Comparison of ENCODE assay signal across 15 mouse cellular contexts in genomic region chr17:88142003-88142402, GRCm38 (mm10).
DNase-seq lines count a peak whose midpoint lies in the region; ATAC-seq and TF ChIP-seq lines count a peak whose summit lies in the region.
"Had no signal": no experiment of that assay in that cellular context is flagged by ENCODE, and none has a peak within 500 bp of the region (broad histone marks: within the 10 kb centered on the region; RNA-seq: fewer than 3 reads in every experiment).

No protein-coding gene starts in this region.

- no peaks in the 10 kb centered on the region for H3K36me3 ChIP-seq in heart, embryonic 14.5 days (ENCODE audit: control insufficient read depth, insufficient read depth, low read length)
- H3K36me3 ChIP-seq in heart, adult 2 months (ENCODE audit: control insufficient read depth, insufficient read depth, low read length) = no peaks in the 10 kb centered on the region
- no peaks in the 10 kb centered on the region for H3K36me3 ChIP-seq in E14TG2a.4 (ENCODE audit: insufficient read depth, low read length)
- H3K36me3 ChIP-seq in embryonic facial prominence, embryonic 13.5 days = no peaks in the 10 kb centered on the region
- H3K36me3 ChIP-seq in limb, embryonic 14.5 days (ENCODE audit: control insufficient read depth, insufficient read depth, low read length) = no peaks in the 10 kb centered on the region
- H3K36me3 ChIP-seq in midbrain, embryonic 16.5 days (ENCODE audit: control insufficient read depth, insufficient read depth, low read length) = no peaks in the 10 kb centered on the region
- H3K36me3 ChIP-seq: hindbrain, embryonic 12.5 days had no signal

- no peak overlapping the region for H3K9ac ChIP-seq in heart, embryonic 14.5 days (ENCODE audit: low read length)
- H3K9ac ChIP-seq in heart, adult 2 months (ENCODE audit: low read depth, low read length) = no peak overlapping the region
- H3K9ac ChIP-seq in embryonic facial prominence, embryonic 13.5 days = no peak overlapping the region
- H3K9ac ChIP-seq in limb, embryonic 14.5 days (ENCODE audit: low read depth, low read length, severe bottlenecking) = no peak overlapping the region
- H3K9ac ChIP-seq in midbrain, embryonic 16.5 days (ENCODE audit: low read depth, low read length) = no peak overlapping the region
- H3K9ac ChIP-seq: hindbrain, embryonic 12.5 days had no signal

- H3K4me3 ChIP-seq in heart, embryonic 14.5 days (ENCODE audit: control insufficient read depth in 1 of 2, insufficient read depth in 1 of 2, low read depth in 1 of 2, low read length in 2 of 2) = no peak overlapping the region
- no peak overlapping the region for H3K4me3 ChIP-seq in heart, adult 2 months
- peak overlapping the region; percentile 39 for H3K4me3 ChIP-seq in E14TG2a.4 (replicated peaks; ENCODE audit: low read length)
- H3K4me3 ChIP-seq in embryonic facial prominence, embryonic 13.5 days = peak overlapping the region; percentile 21
- peak overlapping the region; percentile 8; the same call in 1 of the 2 replicates for H3K4me3 ChIP-seq in limb, embryonic 14.5 days (replicated peaks; ENCODE audit: low read length)
- no peak overlapping the region for H3K4me3 ChIP-seq in midbrain, embryonic 16.5 days (ENCODE audit: low read depth, low read length)
- H3K4me3 ChIP-seq: gastrocnemius, adult 2 months; hindbrain, embryonic 12.5 days had no signal

- H3K27me3 ChIP-seq in heart, embryonic 14.5 days (ENCODE audit: control insufficient read depth, insufficient read depth, low read length) = no peaks in the 10 kb centered on the region
- H3K27me3 ChIP-seq in heart, adult 2 months (ENCODE audit: control insufficient read depth, insufficient read depth, low read length) = no peaks in the 10 kb centered on the region
- peaks cover 14% of the 10 kb centered on the region for H3K27me3 ChIP-seq in E14TG2a.4 (ENCODE audit: insufficient read depth, low read length)
- H3K27me3 ChIP-seq in embryonic facial prominence, embryonic 13.5 days = no peaks in the 10 kb centered on the region
- H3K27me3 ChIP-seq in limb, embryonic 14.5 days (ENCODE audit: control insufficient read depth, insufficient read depth, low read length) = no peaks in the 10 kb centered on the region
- no peaks in the 10 kb centered on the region for H3K27me3 ChIP-seq in midbrain, embryonic 16.5 days (ENCODE audit: control insufficient read depth, insufficient read depth, low read depth, low read length)
- H3K27me3 ChIP-seq: hindbrain, embryonic 12.5 days had no signal

- ATAC-seq in heart, embryonic 14.5 days (ENCODE audit: insufficient number of reproducible peaks, insufficient read depth, low FRiP score, low read depth) = no peak
- no peak for ATAC-seq in embryonic facial prominence, embryonic 13.5 days (ENCODE audit: insufficient number of reproducible peaks, insufficient read depth, low FRiP score, low TSS enrichment, low read depth)
- no peak for ATAC-seq in limb, embryonic 14.5 days (ENCODE audit: low FRiP score, low read depth)
- no peak for ATAC-seq in midbrain, embryonic 16.5 days

- no peak for TF ChIP-seq CTCF in heart, adult 2 months (IDR thresholded peaks at IDR 0.05)
- no peak for TF ChIP-seq CTCF in E14TG2a.4 (conservative IDR thresholded peaks at IDR 0.05; ENCODE audit: low read length)

- 45% methylated on average over 8 of the region's 8 CpGs for WGBS in heart, embryonic 14.5 days
- WGBS in heart, adult 2 months = 60% methylated on average over 8 of the region's 8 CpGs
- WGBS in embryonic facial prominence, embryonic 13.5 days = 19% methylated on average over 8 of the region's 8 CpGs
- 29% methylated on average over 8 of the region's 8 CpGs for WGBS in limb, embryonic 14.5 days
- 57% methylated on average over 8 of the region's 8 CpGs for WGBS in midbrain, embryonic 16.5 days

- no peaks in the 10 kb centered on the region for H3K4me1 ChIP-seq in heart, embryonic 14.5 days (ENCODE audit: control insufficient read depth in 2 of 2, insufficient read depth in 2 of 2, low read length in 2 of 2)
- H3K4me1 ChIP-seq in heart, adult 2 months (ENCODE audit: control insufficient read depth, insufficient read depth, low read length) = no peaks in the 10 kb centered on the region
- H3K4me1 ChIP-seq in E14TG2a.4 (replicated peaks; ENCODE audit: low read depth, low read length) = peaks cover 17% of the 10 kb centered on the region
- peaks cover 18% of the 10 kb centered on the region for H3K4me1 ChIP-seq in embryonic facial prominence, embryonic 13.5 days
- 0 out of 2 replicates have a peak, but pooled peaks cover 3% of the 10 kb centered on the region for H3K4me1 ChIP-seq in limb, embryonic 14.5 days (ENCODE audit: control insufficient read depth, insufficient read depth, low read length)
- no peaks in the 10 kb centered on the region for H3K4me1 ChIP-seq in midbrain, embryonic 16.5 days (ENCODE audit: control insufficient read depth, insufficient read depth, low read length)
- H3K4me1 ChIP-seq: hindbrain, embryonic 12.5 days had no signal

- peak overlapping the region; percentile 46 for H3K4me2 ChIP-seq in heart, embryonic 14.5 days (ENCODE audit: low read length)
- peak overlapping the region; percentile 48 for H3K4me2 ChIP-seq in embryonic facial prominence, embryonic 13.5 days
- H3K4me2 ChIP-seq in limb, embryonic 14.5 days (replicated peaks; ENCODE audit: low read depth, low read length, severe bottlenecking) = peak overlapping the region; percentile 35
- H3K4me2 ChIP-seq in midbrain, embryonic 16.5 days (ENCODE audit: low read length) = no peak overlapping the region
- H3K4me2 ChIP-seq: hindbrain, embryonic 12.5 days; midbrain, embryonic 11.5 days had no signal

- H3K79me2 ChIP-seq in heart, adult 2 months (replicated peaks; ENCODE audit: control insufficient read depth, insufficient read depth, low read length) = no peaks in the 10 kb centered on the region

- H3K9me3 ChIP-seq in heart, embryonic 14.5 days (ENCODE audit: control insufficient read depth, low read length) = no peaks in the 10 kb centered on the region
- H3K9me3 ChIP-seq in E14TG2a.4 (ENCODE audit: low read length) = no peaks in the 10 kb centered on the region
- H3K9me3 ChIP-seq in embryonic facial prominence, embryonic 13.5 days = no peaks in the 10 kb centered on the region
- no peaks in the 10 kb centered on the region for H3K9me3 ChIP-seq in limb, embryonic 14.5 days (ENCODE audit: control insufficient read depth, low read length)
- H3K9me3 ChIP-seq in midbrain, embryonic 16.5 days (replicated peaks; ENCODE audit: control insufficient read depth, low read length, poor library complexity, severe bottlenecking) = no peaks in the 10 kb centered on the region
- H3K9me3 ChIP-seq: hindbrain, embryonic 12.5 days had no signal

- no peak for DNase-seq in heart, adult 2 months
- DNase-seq in limb, embryonic 14.5 days (ENCODE audit: low spot score) = no peak
- DNase-seq in right cerebral cortex, postnatal 14 days = no peak
- DNase-seq in right cerebral cortex, postnatal 4 days = no peak
- DNase-seq: adrenal gland, adult 2 months; gastrocnemius, adult 2 months; retina, postnatal 1 day; thymus, postnatal 25 days had no signal

- TF ChIP-seq EP300 in heart, adult 2 months (IDR thresholded peaks at IDR 0.05; ENCODE audit: insufficient read depth, low read depth, low read length) = no peak

- intact Hi-C loops in heart, adult 2 months (cut with DNase I) = no loop called here

- no peak for TF ChIP-seq POLR2A in heart, adult 2 months (IDR thresholded peaks at IDR 0.05; ENCODE audit: insufficient read depth, low read depth, low read length)
- TF ChIP-seq POLR2A in limb, embryonic 14.5 days (IDR thresholded peaks at IDR 0.05; ENCODE audit: borderline replicate concordance, extremely low read depth, insufficient read depth, insufficient read length) = no peak

- no peak overlapping the region for H3K27ac ChIP-seq in heart, embryonic 14.5 days (replicated peaks in 1 of 2; ENCODE audit: control insufficient read depth in 1 of 2, insufficient read depth in 1 of 2, low read depth in 2 of 2, low read length in 2 of 2)
- H3K27ac ChIP-seq in heart, adult 2 months = no peak overlapping the region
- peak overlapping the region; percentile 45; the same call in 1 of the 2 replicates for H3K27ac ChIP-seq in embryonic facial prominence, embryonic 13.5 days
- no peak overlapping the region for H3K27ac ChIP-seq in limb, embryonic 14.5 days (replicated peaks; ENCODE audit: low read depth, low read length)
- H3K27ac ChIP-seq in midbrain, embryonic 16.5 days (ENCODE audit: low read length) = no peak overlapping the region
- H3K27ac ChIP-seq: gastrocnemius, adult 2 months; hindbrain, embryonic 12.5 days; kidney, postnatal 0 days had no signal

Comparison
In these comparisons a context has a peak if more than half of its experiments do, and no peak if none do; other contexts are left out.
1. H3K4me3 ChIP-seq: peak in E14TG2a.4 (single experiment), embryonic facial prominence, embryonic 13.5 days (single experiment) and limb, embryonic 14.5 days (single experiment); none in heart, embryonic 14.5 days (0 of 2), heart, adult 2 months (single experiment) and midbrain, embryonic 16.5 days (single experiment).